Mouse (Mus musculus) hindbrain, embryonic 11.5 days (tissue): ENCODE measurements around the gene Ephb1. TPM values are rescaled to one million over a fixed set of nuclear protein-coding genes. Genes with fewer than 3 reads are reported as not detected.

Experiments
- ATAC-seq: fragments of 200-750 bp; cut with Nextera tagmentation; 2 replicates; pipeline ENCODE4 v1.8.0; 2017; ENCODE audit warnings: mild to moderate bottlenecking, moderate TSS enrichment, moderate library complexity; ENCODE audit not compliant: low FRiP score
- DNase-seq: peaks from one replicate; pipeline ENCODE4 v3.0.0-alpha.2; 2015; ENCODE audit warnings: low spot score
- H3K27ac ChIP-seq: fragments of 300-500 bp; sonication (generic); 2 replicates; pipeline ENCODE4 v1.5.1; 2014; ENCODE audit warnings: mild to moderate bottlenecking, low read depth, low read length
- H3K27me3 ChIP-seq: fragments of 300-500 bp; sonication (generic); 2 replicates; pipeline ENCODE4 v1.6.1; 2014; ENCODE audit warnings: mild to moderate bottlenecking, low read length, moderate library complexity, mixed read lengths; ENCODE audit not compliant: control insufficient read depth, insufficient read depth
- H3K36me3 ChIP-seq: fragments of 300-500 bp; sonication (generic); 2 replicates; pipeline ENCODE4 v1.6.1; 2014; ENCODE audit warnings: mild to moderate bottlenecking, low read length, moderate library complexity, mixed read lengths; ENCODE audit not compliant: control insufficient read depth, insufficient read depth
- H3K4me1 ChIP-seq: fragments of 300-500 bp; sonication (generic); replicated peaks from 2 replicates; pipeline ENCODE4 v1.6.1; 2014; ENCODE audit warnings: low read length, mixed read lengths; ENCODE audit not compliant: control insufficient read depth, insufficient read depth
- H3K4me2 ChIP-seq: fragments of 300-500 bp; sonication (generic); replicated peaks from 2 replicates; pipeline ENCODE4 v1.6.1; 2014; ENCODE audit warnings: mild to moderate bottlenecking, low read depth, low read length
- H3K4me3 ChIP-seq: fragments of 300-500 bp; sonication (generic); 2 replicates; pipeline ENCODE4 v1.5.1; 2014; ENCODE audit warnings: low read depth, low read length
- H3K9ac ChIP-seq: fragments of 300-500 bp; sonication (generic); 2 replicates; pipeline ENCODE4 v1.6.1; 2014; ENCODE audit warnings: low read depth, low read length
- H3K9me3 ChIP-seq: fragments of 300-500 bp; sonication (generic); 2 replicates; pipeline ENCODE4 v1.6.1; 2016; ENCODE audit warnings: low read length; ENCODE audit not compliant: control insufficient read depth
- WGBS: fragments of 180-500 bp; shearing (Covaris S2); extraction: QIAGEN DNeasy Blood & Tissue Kit; methylation state at CpG from one replicate; pipeline ENCODE4 v1.1.7; 2014; 5-methylcytosine and 5-hydroxymethylcytosine counted together
- polyA plus RNA-seq: library from polyadenylated mRNA; unstranded; fragments of >200 nt; fragmentation: Nextera tagmentation; extraction: Ambion mirVana; gene quantifications from 2 replicates; pipeline ENCODE4 v1.2.1, GENCODE M21; 2014

The Ephb1 gene
- polyA plus RNA-seq, 1 experiment from 2014 or later: 18.3 TPM

- no peak overlapping the region for H3K9ac ChIP-seq
- H3K27me3 ChIP-seq: peaks cover 20% of the 10 kb centered on the region
- DNase-seq (no peak), ATAC-seq (no peak)
- H3K4me2 ChIP-seq: no peak overlapping the region
- H3K4me3 ChIP-seq: no peak overlapping the region
- H3K9me3 ChIP-seq: no peaks in the 10 kb centered on the region
- no peaks in the 10 kb centered on the region for H3K36me3 ChIP-seq
- WGBS: 97% methylated on average over 3 of the region's 3 CpGs
- H3K4me1 ChIP-seq: peaks cover under 1% of the 10 kb centered on the region; the same call in 1 of the 2 replicates
- H3K27ac ChIP-seq: no peak overlapping the region
Observed at GRCm38 (mm10) chr9:102346801-102347200, 7.7 kb downstream of the Ephb1 start.

- Histone ChIP-seq H3K9me3 (no peaks in the 10 kb centered on the region), H3K27me3 (peaks cover 10% of the 10 kb centered on the region), H3K4me2 (no peak overlapping the region), H3K9ac (no peak overlapping the region), H3K4me3 (no peak overlapping the region), H3K4me1 (no peaks in the 10 kb centered on the region), H3K27ac (no peak overlapping the region), H3K36me3 (no peaks in the 10 kb centered on the region)
- DNase-seq: no peak
- no peak for ATAC-seq
- WGBS: 78% methylated on average over 6 of the region's 6 CpGs
Observed at GRCm38 (mm10) chr9:102345474-102345873, 9.0 kb downstream of the Ephb1 start.

- ATAC-seq (no peak), DNase-seq (no peak)
- Histone ChIP-seq H3K4me2 (no peak overlapping the region), H3K4me1 (no peaks in the 10 kb centered on the region), H3K4me3 (no peak overlapping the region), H3K9ac (no peak overlapping the region), H3K27ac (no peak overlapping the region), H3K36me3 (no peaks in the 10 kb centered on the region), H3K9me3 (no peaks in the 10 kb centered on the region), H3K27me3 (peaks cover 8% of the 10 kb centered on the region)
- WGBS: 84% methylated on average over 9 of the region's 9 CpGs
Observed at GRCm38 (mm10) chr9:102345047-102345446, 9.4 kb downstream of the Ephb1 start.

- DNase-seq (no peak), ATAC-seq (no peak)
- 88% methylated on average over 10 of the region's 10 CpGs for WGBS
- H3K4me3 ChIP-seq: no peak overlapping the region
- H3K27ac ChIP-seq: no peak overlapping the region
- no peaks in the 10 kb centered on the region for H3K9me3 ChIP-seq
- H3K36me3 ChIP-seq: no peaks in the 10 kb centered on the region
- H3K27me3 ChIP-seq: peaks cover 2% of the 10 kb centered on the region
- no peaks in the 10 kb centered on the region for H3K4me1 ChIP-seq
- H3K4me2 ChIP-seq: no peak overlapping the region
- no peak overlapping the region for H3K9ac ChIP-seq
Observed at GRCm38 (mm10) chr9:102344086-102344930, 10.2 kb downstream of the Ephb1 start.

DNA sequence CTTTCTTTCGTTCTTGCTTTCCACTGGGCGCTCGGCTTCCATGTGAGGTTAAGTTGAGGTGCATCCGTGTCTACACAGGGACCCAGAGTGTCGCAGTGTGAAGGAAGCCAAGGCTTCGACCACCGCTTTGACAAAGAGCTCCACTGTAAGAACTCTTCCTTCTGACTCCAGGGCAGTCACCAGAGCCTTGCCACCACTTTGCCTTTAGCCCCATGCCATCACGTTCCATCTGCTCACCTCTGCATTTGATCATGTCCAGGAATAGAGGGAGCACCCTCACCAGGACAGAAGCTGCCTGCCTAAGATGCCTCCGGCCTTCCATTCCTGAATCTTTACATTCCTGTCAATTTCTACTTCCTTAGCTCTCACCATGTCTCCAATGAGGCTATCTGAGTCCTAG is 11.4 kb downstream of the Ephb1 start:
- Histone ChIP-seq H3K9ac (no peak overlapping the region), H3K9me3 (no peaks in the 10 kb centered on the region), H3K27me3 (no peaks in the 10 kb centered on the region; the same call in 1 of the 2 replicates), H3K27ac (no peak overlapping the region), H3K36me3 (no peaks in the 10 kb centered on the region), H3K4me2 (no peak overlapping the region), H3K4me1 (no peaks in the 10 kb centered on the region), H3K4me3 (no peak overlapping the region)
- ATAC-seq (no peak), DNase-seq (no peak)
- WGBS: 88% methylated on average over 9 of the region's 9 CpGs

DNA sequence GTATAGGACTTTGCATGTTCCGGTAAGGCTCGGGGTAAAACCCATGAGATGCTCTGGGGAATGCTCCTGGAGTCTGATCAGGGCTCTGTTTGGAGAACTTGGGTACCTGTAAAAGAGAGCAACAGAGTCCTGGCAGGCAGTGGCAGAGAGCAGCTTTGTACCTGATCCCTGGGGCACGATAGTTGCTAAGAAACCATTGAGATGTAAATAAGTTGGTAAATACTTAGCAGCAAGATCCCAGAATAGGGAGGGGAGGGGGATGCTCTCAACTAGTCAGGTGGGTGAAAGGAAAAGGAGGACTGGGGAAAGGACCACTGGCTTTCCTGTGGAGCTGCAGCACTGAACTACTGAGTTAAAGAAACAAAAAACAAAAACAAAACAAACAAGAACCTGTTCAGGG is 12.5 kb downstream of the Ephb1 start:
- no peak overlapping the region for H3K9ac ChIP-seq
- H3K27me3 ChIP-seq: no peaks in the 10 kb centered on the region
- no peak for DNase-seq
- no peak overlapping the region for H3K4me2 ChIP-seq
- no peaks in the 10 kb centered on the region for H3K9me3 ChIP-seq
- H3K36me3 ChIP-seq: no peaks in the 10 kb centered on the region
- 48% methylated on average over 3 of the region's 3 CpGs for WGBS
- no peak overlapping the region for H3K27ac ChIP-seq
- H3K4me3 ChIP-seq: no peak overlapping the region
- no peak for ATAC-seq
- no peaks in the 10 kb centered on the region for H3K4me1 ChIP-seq

- Histone ChIP-seq H3K27ac (no peak overlapping the region), H3K9me3 (no peaks in the 10 kb centered on the region), H3K4me1 (no peaks in the 10 kb centered on the region), H3K9ac (no peak overlapping the region), H3K4me3 (no peak overlapping the region), H3K36me3 (no peaks in the 10 kb centered on the region), H3K4me2 (no peak overlapping the region), H3K27me3 (no peaks in the 10 kb centered on the region)
- ATAC-seq: no peak
- WGBS: 76% methylated on average over 19 of the region's 19 CpGs
- DNase-seq: peak; percentile 8
Observed at GRCm38 (mm10) chr9:102340768-102341167, 13.7 kb downstream of the Ephb1 start.

DNA sequence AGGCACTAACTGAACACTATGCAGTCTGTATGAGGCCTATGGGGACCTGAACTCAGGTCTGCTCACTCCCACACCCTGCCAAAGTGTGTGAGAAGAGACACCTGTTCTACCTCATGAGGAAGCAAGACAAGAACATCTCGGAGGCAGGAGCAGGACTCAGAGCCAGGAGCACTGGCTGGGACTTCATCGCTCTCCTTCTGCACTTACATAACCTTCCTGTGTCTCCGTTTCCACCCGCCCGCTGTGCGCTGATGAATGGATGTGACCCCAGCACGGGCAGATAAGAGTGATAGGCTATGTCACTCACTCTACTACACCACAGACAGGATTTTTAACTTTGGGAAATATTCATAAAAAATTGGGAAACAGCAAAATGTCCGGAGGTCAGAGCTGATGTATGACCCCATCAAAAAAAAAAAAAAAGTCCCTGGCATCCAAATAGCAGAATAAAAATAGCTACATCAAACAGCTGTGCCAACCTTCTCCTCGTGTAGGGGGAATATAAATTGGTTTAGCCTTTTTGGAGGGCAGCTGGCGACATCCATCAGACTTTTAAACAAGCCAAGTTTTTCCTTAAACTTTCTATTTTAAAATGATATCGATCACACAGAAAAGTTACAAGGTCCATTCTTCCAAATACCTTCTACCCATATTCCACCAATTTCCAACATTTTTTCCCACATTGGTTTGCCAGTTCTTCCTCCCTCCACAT is 18.8 kb downstream of the Ephb1 start:
- Histone ChIP-seq H3K4me1 (no peaks in the 10 kb centered on the region), H3K9ac (no peak overlapping the region), H3K27ac (no peak overlapping the region), H3K9me3 (no peaks in the 10 kb centered on the region), H3K4me3 (no peak overlapping the region), H3K4me2 (no peak overlapping the region), H3K36me3 (no peaks in the 10 kb centered on the region), H3K27me3 (no peaks in the 10 kb centered on the region)
- no peak for ATAC-seq
- WGBS: 86% methylated on average over 11 of the region's 11 CpGs
- DNase-seq: no peak
